Mouse (Mus musculus): ENCODE results near the gene Olfr167.
"Not testable (repeated sequence)": the region's sequence is repeated elsewhere in the genome, so short reads cannot be mapped to it uniquely, and the experiment has no call there.

Gene Olfr167

DNA sequence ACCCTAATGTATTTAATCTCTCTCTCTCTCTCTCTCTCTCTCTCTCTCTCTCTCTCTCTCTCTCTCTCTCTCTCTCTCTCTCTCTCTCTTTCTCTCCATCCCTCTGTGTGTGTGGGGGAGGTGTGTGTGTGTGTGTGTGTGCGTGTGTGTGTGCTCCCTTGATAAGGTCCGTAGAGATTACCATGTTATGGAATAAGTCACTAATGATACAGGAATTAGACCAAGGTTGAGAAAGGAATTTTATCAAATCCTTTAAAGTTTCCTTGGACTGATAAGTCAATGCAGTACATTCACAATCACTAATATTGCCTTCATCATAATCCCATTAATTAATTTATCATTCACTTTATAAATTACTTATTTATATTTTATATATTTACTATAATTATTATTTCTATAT is at the start of gene Olfr167:
TSS of gene Olfr167 (minus strand) at position 101 of the 400 bp plus-strand sequence.
- DNase-seq (ENCODE audit: low spot score in 2 of 2): no peak

DNA sequence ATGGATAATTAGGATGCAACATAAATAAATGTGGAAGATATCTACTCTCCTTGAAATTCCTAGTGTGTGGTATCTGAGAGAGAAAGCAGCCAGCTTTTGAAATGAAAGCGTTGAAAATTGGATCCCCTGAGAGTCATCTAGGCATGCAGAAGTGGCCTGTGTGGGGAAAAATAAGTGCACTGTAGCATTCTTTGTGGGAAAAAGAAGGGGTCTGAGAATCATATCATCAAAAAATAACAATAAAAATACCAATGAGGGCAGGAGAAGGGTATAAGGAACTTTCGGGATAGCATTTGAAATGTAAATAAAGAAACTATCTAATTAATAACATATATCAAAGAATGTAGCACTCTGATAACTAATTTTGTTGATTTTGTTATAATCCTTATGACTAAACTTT is 49.6 kb upstream of the Olfr167 start, which contains the start of gene Olfr169:
TSS of gene Olfr169 (minus strand) at position 101 of the 400 bp plus-strand sequence.
- DNase-seq (ENCODE audit: low spot score in 2 of 2): not testable (repeated sequence)

DNA sequence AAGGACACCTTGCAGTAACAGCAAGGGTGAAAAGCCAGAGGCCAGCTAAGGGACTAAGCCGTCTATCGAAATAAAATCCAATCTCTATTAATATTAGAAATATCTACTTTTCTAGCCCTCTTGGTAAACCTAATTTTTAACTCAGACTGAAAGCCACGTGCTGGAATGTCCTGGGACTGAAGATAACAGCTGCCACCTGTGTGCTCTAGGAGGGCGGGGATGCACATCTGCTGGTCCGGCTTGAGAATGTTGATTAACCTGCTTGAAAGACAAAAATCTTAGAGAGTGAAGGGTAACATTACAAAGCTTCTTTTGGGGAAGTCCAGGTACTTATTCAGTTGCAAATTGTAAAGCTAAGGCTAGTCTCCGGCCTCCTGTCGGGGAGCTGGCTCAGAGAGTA is 31.4 kb upstream of the Olfr167 start:
- DNase-seq (ENCODE audit: low spot score in 2 of 2): not testable (repeated sequence)

DNA sequence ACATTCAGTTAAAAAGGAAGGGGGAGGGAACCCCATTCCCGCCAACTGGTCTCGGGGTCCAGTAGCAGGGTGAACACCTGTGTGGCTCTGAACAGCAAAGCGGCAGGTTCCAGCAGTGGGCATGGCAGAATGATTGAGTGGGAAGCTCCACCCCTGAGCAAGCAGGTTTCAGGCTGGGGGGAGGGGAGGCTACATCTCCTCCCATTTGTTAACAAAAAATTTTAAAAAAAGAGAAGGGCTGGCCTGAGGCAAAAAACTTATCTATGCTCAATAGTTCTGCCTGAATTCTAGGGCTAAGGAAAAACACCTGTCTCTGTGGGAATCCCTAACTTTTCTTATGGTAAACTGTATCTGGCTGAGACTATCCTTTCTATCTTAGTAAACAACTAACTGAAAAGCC is 30.2 kb upstream of the Olfr167 start:
- DNase-seq (ENCODE audit: low spot score in 2 of 2): not testable (repeated sequence)

DNA sequence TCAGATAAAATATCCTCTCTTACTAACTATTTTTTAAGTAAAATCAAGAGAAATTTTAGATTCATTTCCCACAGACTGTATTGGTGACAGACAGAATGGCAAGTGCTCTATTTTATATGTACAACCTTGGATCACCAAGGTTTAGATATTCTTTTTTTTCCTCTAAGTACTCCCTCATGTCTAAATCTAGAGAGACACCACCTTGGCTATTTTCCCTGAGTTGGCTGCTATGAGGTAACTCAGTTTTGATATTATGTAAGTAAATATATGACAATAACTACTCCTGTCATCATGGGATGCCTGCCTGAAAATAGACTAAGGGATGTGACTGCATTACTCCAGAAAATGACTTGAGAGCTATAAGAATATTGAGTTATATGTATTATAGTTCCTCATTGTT is 13.4 kb upstream of the Olfr167 start, which contains the start of gene Olfr168:
TSS of gene Olfr168 (minus strand) at position 101 of the 400 bp plus-strand sequence.
- DNase-seq (ENCODE audit: low spot score in 2 of 2): no peak

DNA sequence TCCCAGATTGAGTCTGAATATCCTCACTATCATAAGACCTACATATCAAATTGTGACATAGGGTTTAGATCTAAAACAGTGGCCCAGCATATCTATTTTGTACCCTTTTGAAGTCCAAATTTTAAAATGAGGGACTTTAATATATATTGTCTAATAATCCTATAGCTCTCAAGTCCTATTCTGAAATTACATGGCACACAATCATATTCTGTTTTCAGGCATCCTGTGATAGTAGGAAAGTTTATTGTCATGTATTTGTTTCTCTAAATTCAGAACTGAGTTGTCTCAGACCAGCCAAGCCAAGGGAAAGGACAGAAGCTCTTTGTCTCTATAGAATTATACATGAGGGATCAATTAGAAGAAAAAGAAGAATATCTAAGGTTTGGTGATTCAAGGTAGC is 38.7 kb downstream of the Olfr167 start, which contains the start of gene Olfr166:
TSS of gene Olfr166 (plus strand) at position 301 of the 400 bp plus-strand sequence.
- no peak for DNase-seq (ENCODE audit: low spot score in 2 of 2)

DNA sequence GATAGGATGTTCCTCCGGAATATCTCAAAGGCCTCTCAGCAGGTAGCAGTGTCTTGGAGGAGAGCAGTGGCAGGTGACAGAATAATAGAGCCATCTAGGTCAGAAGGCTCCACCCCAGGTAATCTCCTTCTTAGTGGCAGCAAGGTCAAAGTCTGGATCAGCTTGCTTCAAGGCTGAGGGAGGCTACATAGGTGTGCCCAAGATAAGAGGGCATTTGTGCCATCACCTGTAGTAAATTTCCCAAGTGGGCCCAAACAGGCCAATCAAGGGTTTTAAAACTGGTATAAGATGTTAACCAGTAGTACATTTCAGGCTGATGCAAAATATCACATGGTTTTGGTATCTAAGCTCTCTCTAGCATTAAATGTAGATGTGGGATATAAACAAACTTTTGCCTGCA is 57.7 kb downstream of the Olfr167 start:
- DNase-seq (ENCODE audit: low spot score in 2 of 2): no peak
